Mouse (Mus musculus) myocyte (in vitro differentiated cells): ENCODE measurements around the gene Prrc2b. TPM values are rescaled to one million over a fixed set of nuclear protein-coding genes. Genes with fewer than 3 reads are reported as not detected.

Experiments used
- H3K27me3 ChIP-seq: one replicate; pipeline ENCODE4 v1.6.1; 2011; ENCODE audit not compliant: control insufficient read depth, insufficient read depth, insufficient read length
- H3K36me3 ChIP-seq: one replicate; pipeline ENCODE4 v1.6.1; 2011; ENCODE audit not compliant: control insufficient read depth, insufficient read depth
- H3K4me2 ChIP-seq: one replicate; pipeline ENCODE4 v1.6.1; 2011; ENCODE audit warnings: low read depth, control low read depth
- H3K4me3 ChIP-seq: one replicate; pipeline ENCODE4 v1.5.1; 2011; ENCODE audit warnings: mild to moderate bottlenecking, control low read depth, moderate library complexity
- H3K79me2 ChIP-seq: one replicate; pipeline ENCODE4 v1.6.1; 2011; ENCODE audit not compliant: control insufficient read depth, insufficient read depth
- H3ac ChIP-seq: one replicate; pipeline ENCODE4 v1.6.1; 2011; ENCODE audit not compliant: control insufficient read depth, insufficient read length
- CEBPB ChIP-seq: IDR thresholded peaks from 2 replicates; pipeline ENCODE4 v1.6.1; 2011; ENCODE audit warnings: mild to moderate bottlenecking, moderate library complexity; ENCODE audit not compliant: poor library complexity, insufficient read depth, severe bottlenecking
- E2F4 ChIP-seq: IDR thresholded peaks from one replicate; pipeline ENCODE4 v1.6.1; 2011; ENCODE audit warnings: mild to moderate bottlenecking, control low read depth, moderate library complexity; ENCODE audit not compliant: insufficient read depth
- MAX ChIP-seq: IDR thresholded peaks from one replicate; pipeline ENCODE4 v1.6.1; 2011; ENCODE audit warnings: low read depth, mild to moderate bottlenecking, control low read depth
- MYOD1 ChIP-seq, 3 experiments: IDR thresholded peaks; one replicate each; pipeline ENCODE4 v1.6.1; 2011; ENCODE audit warnings: control low read depth in 2 of 3, low read depth in 2 of 3, mild to moderate bottlenecking in 2 of 3, moderate library complexity in 1 of 3; ENCODE audit not compliant: insufficient read length in 2 of 3, control insufficient read depth in 1 of 3
- MYOG ChIP-seq, 3 experiments: IDR thresholded peaks; one replicate each; pipeline ENCODE4 v1.6.1; 2011; ENCODE audit warnings: control low read depth in 2 of 3, low read depth in 2 of 3, mild to moderate bottlenecking in 2 of 3; ENCODE audit not compliant: insufficient read length in 2 of 3, control insufficient read depth in 1 of 3, insufficient read depth in 1 of 3
- POLR2A ChIP-seq: IDR thresholded peaks from one replicate; pipeline ENCODE4 v1.6.1; 2011; ENCODE audit warnings: low read depth, mild to moderate bottlenecking, control low read depth, moderate library complexity; ENCODE audit not compliant: insufficient read length
- POLR2AphosphoS2 ChIP-seq: IDR thresholded peaks from one replicate; pipeline ENCODE4 v1.6.1; 2011; ENCODE audit warnings: low read depth, control low read depth; ENCODE audit not compliant: insufficient read length
- REST ChIP-seq: IDR thresholded peaks from one replicate; pipeline ENCODE4 v1.6.1; 2011; ENCODE audit warnings: mild to moderate bottlenecking, control low read depth, moderate library complexity; ENCODE audit not compliant: insufficient read depth, insufficient read length
- SRF ChIP-seq: IDR thresholded peaks from one replicate; pipeline ENCODE4 v1.6.1; 2011; ENCODE audit warnings: low read depth; ENCODE audit not compliant: control insufficient read depth, insufficient read length
- TCF12 ChIP-seq: IDR thresholded peaks from one replicate; pipeline ENCODE4 v1.6.1; 2011; ENCODE audit warnings: mild to moderate bottlenecking, control low read depth; ENCODE audit not compliant: poor library complexity, insufficient read depth, severe bottlenecking
- TCF3 ChIP-seq: IDR thresholded peaks from one replicate; pipeline ENCODE4 v1.6.1; 2011; ENCODE audit warnings: low read depth, control low read depth; ENCODE audit not compliant: insufficient read length
- USF1 ChIP-seq: IDR thresholded peaks from one replicate; pipeline ENCODE4 v1.6.1; 2011; ENCODE audit warnings: low read depth, mild to moderate bottlenecking, control low read depth, moderate library complexity
- polyA plus RNA-seq: library from polyadenylated mRNA; unstranded; fragments of >200 nt; fragmentation: generic; extraction: Trizol; gene quantifications from one replicate; pipeline ENCODE4 v1.2.1, GENCODE M21; 2012; ENCODE audit warnings: missing spikeins

The Prrc2b gene
- polyA plus RNA-seq, 1 experiment, result 76.2 TPM

- TF ChIP-seq POLR2A, result no peak
- TF ChIP-seq SRF, result no peak
- TF ChIP-seq E2F4, result no peak
- no peak for TF ChIP-seq CEBPB
- TF ChIP-seq MAX, result no peak
- TF ChIP-seq POLR2AphosphoS2, result no peak
- TF ChIP-seq MYOG (IDR thresholded peaks at IDR 0.05; ENCODE audit: control insufficient read depth in 1 of 3, insufficient read depth in 1 of 3, insufficient read length in 2 of 3, low read depth in 2 of 3), result no peak
- no peak for TF ChIP-seq USF1
- TF ChIP-seq TCF12, result no peak
- no peak for TF ChIP-seq REST
- TF ChIP-seq TCF3, result no peak
- no peak for TF ChIP-seq MYOD1 (IDR thresholded peaks at IDR 0.05; ENCODE audit: control insufficient read depth in 1 of 3, insufficient read length in 2 of 3, low read depth in 2 of 3)
- no peak overlapping the region for H3K4me3 ChIP-seq
- peaks cover 100% of the 10 kb centered on the region for H3K79me2 ChIP-seq
- no peak overlapping the region for H3ac ChIP-seq
- no peaks in the 10 kb centered on the region for H3K27me3 ChIP-seq
- peak overlapping the region; percentile 7 for H3K4me2 ChIP-seq
- H3K36me3 ChIP-seq, result peaks cover 3% of the 10 kb centered on the region
These were observed 10.1 kb downstream of the Prrc2b start for GRCm38 (mm10) chr2:32160967-32161366.

- no peak overlapping the region for H3ac ChIP-seq
- H3K79me2 ChIP-seq, result peaks cover 99% of the 10 kb centered on the region
- TF ChIP-seq TCF3 (no peak), MYOD1 (IDR thresholded peaks at IDR 0.05; ENCODE audit: control insufficient read depth in 1 of 3, insufficient read length in 2 of 3, low read depth in 2 of 3) (peak in 2 of 3 experiments; percentile 32 to 75), TCF12 (no peak), MYOG (IDR thresholded peaks at IDR 0.05; ENCODE audit: control insufficient read depth in 1 of 3, insufficient read depth in 1 of 3, insufficient read length in 2 of 3, low read depth in 2 of 3) (peak in 2 of 3 experiments; percentile 47 to 80), SRF (no peak), USF1 (peak; percentile 45), CEBPB (peak; percentile 58; the same call in 1 of the 2 replicates), POLR2A (peak; percentile 29), E2F4 (no peak), REST (no peak), POLR2AphosphoS2 (peak; percentile 48), MAX (no peak)
- H3K36me3 ChIP-seq, result peaks cover 3% of the 10 kb centered on the region
- H3K4me2 ChIP-seq, result no peak overlapping the region
- H3K27me3 ChIP-seq, result no peaks in the 10 kb centered on the region
- H3K4me3 ChIP-seq, result no peak overlapping the region
These were observed 11.2 kb downstream of the Prrc2b start for GRCm38 (mm10) chr2:32162102-32162501.

GRCm38 (mm10) chr2:32162646-32163045, 11.8 kb downstream of the Prrc2b start:
- Histone ChIP-seq H3K4me3 (no peak overlapping the region), H3ac (no peak overlapping the region), H3K27me3 (no peaks in the 10 kb centered on the region), H3K79me2 (peaks cover 94% of the 10 kb centered on the region), H3K4me2 (no peak overlapping the region), H3K36me3 (peaks cover 3% of the 10 kb centered on the region)
- TF ChIP-seq USF1 (no peak), MYOG (IDR thresholded peaks at IDR 0.05; ENCODE audit: control insufficient read depth in 1 of 3, insufficient read depth in 1 of 3, insufficient read length in 2 of 3, low read depth in 2 of 3) (no peak), E2F4 (no peak), POLR2A (no peak), REST (no peak), POLR2AphosphoS2 (no peak), MYOD1 (IDR thresholded peaks at IDR 0.05; ENCODE audit: control insufficient read depth in 1 of 3, insufficient read length in 2 of 3, low read depth in 2 of 3) (no peak), TCF3 (no peak), SRF (no peak), CEBPB (no peak)

- H3ac ChIP-seq, result no peak overlapping the region
- no peak for TF ChIP-seq CEBPB
- peak; percentile 4 for TF ChIP-seq POLR2AphosphoS2
- TF ChIP-seq REST, result no peak
- no peak overlapping the region for H3K4me3 ChIP-seq
These were observed 12.2 kb downstream of the Prrc2b start for GRCm38 (mm10) chr2:32163057-32163456.

GRCm38 (mm10) chr2:32164503-32164902, 13.6 kb downstream of the Prrc2b start:
- peaks cover 3% of the 10 kb centered on the region for H3K36me3 ChIP-seq
- H3K4me2 ChIP-seq, result no peak overlapping the region
- no peak for TF ChIP-seq USF1
- H3K79me2 ChIP-seq, result peaks cover 89% of the 10 kb centered on the region
- no peak overlapping the region for H3K4me3 ChIP-seq
- H3K27me3 ChIP-seq, result no peaks in the 10 kb centered on the region
- H3ac ChIP-seq, result no peak overlapping the region

More at GRCm38 (mm10) chr2:32163057-32163456, 12.2 kb downstream of the Prrc2b start:
- no peaks in the 10 kb centered on the region for H3K27me3 ChIP-seq
- peaks cover 90% of the 10 kb centered on the region for H3K79me2 ChIP-seq
- peaks cover 3% of the 10 kb centered on the region for H3K36me3 ChIP-seq
- H3K4me2 ChIP-seq, result no peak overlapping the region
